Comparison of ENCODE assay signal across 21 mouse cellular contexts in the genomic region with DNA sequence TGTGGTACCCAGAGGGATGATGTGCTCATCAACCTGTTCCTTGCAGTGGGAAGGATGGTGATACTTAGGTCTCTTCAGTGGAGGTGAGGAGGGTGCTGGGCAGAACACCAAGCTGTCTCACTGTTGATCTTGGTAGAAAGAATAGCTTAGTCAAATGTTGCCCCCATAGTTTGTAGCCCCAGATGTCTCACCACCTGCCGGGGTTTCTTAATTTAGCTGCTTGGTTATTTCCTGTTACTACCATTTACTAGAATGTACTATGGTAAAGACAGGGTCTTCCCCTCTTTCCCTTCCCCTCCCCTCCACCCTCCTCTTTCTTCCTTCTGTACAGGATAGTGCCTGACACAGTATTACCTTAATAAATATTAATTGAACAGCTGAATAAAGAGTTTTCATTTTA.
"Had no signal": no experiment of that assay in that cellular context is flagged by ENCODE, and none has a peak within 500 bp of the region (broad histone marks: within the 10 kb centered on the region; RNA-seq: fewer than 3 reads in every experiment).

No protein-coding gene starts in this region.

- DNase-seq: lung, adult 2 months; lung, postnatal 14 days; lung, postnatal 36 days; retina, postnatal 1 day; right cerebral cortex, adult 18-20 months; right cerebral cortex, postnatal 25 days; right cerebral cortex, postnatal 4 days; spleen, adult 18-20 months; thymus, adult 18-20 months; thymus, postnatal 14 days; thymus, postnatal 36 days had no signal

- H3K27me3 ChIP-seq: lung, embryonic 15.5 days; megakaryocyte, embryonic 14.5 days; midbrain, embryonic 13.5 days; neural tube, embryonic 13.5 days; neural tube, embryonic 15.5 days had no signal

- H3K4me1 ChIP-seq: lung, embryonic 15.5 days; megakaryocyte, embryonic 14.5 days; midbrain, embryonic 13.5 days; neural tube, embryonic 13.5 days; neural tube, embryonic 15.5 days had no signal

- H3K9ac ChIP-seq: lung, embryonic 15.5 days; midbrain, embryonic 13.5 days; neural tube, embryonic 13.5 days; neural tube, embryonic 15.5 days had no signal

- ATAC-seq: lung, postnatal 0 days; midbrain, embryonic 13.5 days; midbrain, embryonic 16.5 days had no signal

- H3K27ac ChIP-seq: lung, embryonic 15.5 days; macrophage; midbrain, embryonic 13.5 days; neural tube, embryonic 13.5 days; neural tube, embryonic 15.5 days had no signal

- H3K4me2 ChIP-seq: lung, embryonic 15.5 days; midbrain, embryonic 11.5 days; midbrain, embryonic 13.5 days; neural tube, embryonic 13.5 days; neural tube, embryonic 15.5 days had no signal

- H3K9me3 ChIP-seq: lung, embryonic 15.5 days; megakaryocyte, embryonic 14.5 days; midbrain, embryonic 13.5 days; neural tube, embryonic 13.5 days; neural tube, embryonic 15.5 days had no signal

- H3K4me3 ChIP-seq: lung, embryonic 15.5 days; megakaryocyte, embryonic 14.5 days; midbrain, embryonic 13.5 days; myocyte; neural tube, embryonic 13.5 days; neural tube, embryonic 15.5 days had no signal

- H3K36me3 ChIP-seq: lung, embryonic 15.5 days; midbrain, embryonic 13.5 days; neural tube, embryonic 13.5 days; neural tube, embryonic 15.5 days had no signal
